Mouse (Mus musculus): ENCODE measurements at regions not wholly inside any gene's neighbourhood (a gene's known extent, or its start where the extent isn't known, plus 50 kb on each side); places are given as distances from the start of the nearest gene placed in this dataset.

GRCm38 (mm10) chr9:115658477-115658876 lies 250.8 kb upstream of the Gadl1 start:
- H3K9me3 ChIP-seq (ENCODE audit: control insufficient read depth, low read length), result no peaks in the 10 kb centered on the region
- 88% methylated on average over 5 of the region's 5 CpGs for WGBS
- DNase-seq (no peak), ATAC-seq (ENCODE audit: low FRiP score, low TSS enrichment) (no peak)
- no peak overlapping the region for H3K4me2 ChIP-seq (ENCODE audit: low read length)
- no peak overlapping the region for H3K27ac ChIP-seq (replicated peaks; ENCODE audit: low read depth, low read length)
- no peak overlapping the region for H3K4me3 ChIP-seq (replicated peaks; ENCODE audit: low read depth, low read length)
- H3K9ac ChIP-seq (replicated peaks; ENCODE audit: low read length), result no peak overlapping the region
- no peaks in the 10 kb centered on the region for H3K27me3 ChIP-seq (ENCODE audit: control insufficient read depth, insufficient read depth, low read length)
- no peaks in the 10 kb centered on the region for H3K4me1 ChIP-seq (ENCODE audit: control insufficient read depth, insufficient read depth, low read length)
- H3K36me3 ChIP-seq (ENCODE audit: control insufficient read depth, insufficient read depth, low read length), result no peaks in the 10 kb centered on the region

GRCm38 (mm10) chr9:115660371-115660770 lies 248.9 kb upstream of the Gadl1 start:
- Histone ChIP-seq H3K27ac (replicated peaks; ENCODE audit: low read depth, low read length) (no peak overlapping the region), H3K4me1 (ENCODE audit: control insufficient read depth, insufficient read depth, low read length) (no peaks in the 10 kb centered on the region), H3K9ac (replicated peaks; ENCODE audit: low read length) (no peak overlapping the region), H3K27me3 (ENCODE audit: control insufficient read depth, insufficient read depth, low read length) (no peaks in the 10 kb centered on the region), H3K4me3 (replicated peaks; ENCODE audit: low read depth, low read length) (no peak overlapping the region), H3K9me3 (ENCODE audit: control insufficient read depth, low read length) (no peaks in the 10 kb centered on the region), H3K36me3 (ENCODE audit: control insufficient read depth, insufficient read depth, low read length) (no peaks in the 10 kb centered on the region), H3K4me2 (ENCODE audit: low read length) (no peak overlapping the region)
- WGBS, result 90% methylated on average over 1 of the region's 1 CpGs
- ATAC-seq (ENCODE audit: low FRiP score, low TSS enrichment) (no peak), DNase-seq (no peak)

- DNase-seq, result peak; percentile 32
- Histone ChIP-seq H3K36me3 (ENCODE audit: control insufficient read depth, insufficient read depth, low read length) (no peaks in the 10 kb centered on the region), H3K27me3 (ENCODE audit: control insufficient read depth, insufficient read depth, low read length) (no peaks in the 10 kb centered on the region), H3K27ac (replicated peaks; ENCODE audit: low read depth, low read length) (no peak overlapping the region), H3K9me3 (ENCODE audit: control insufficient read depth, low read length) (no peaks in the 10 kb centered on the region), H3K4me1 (ENCODE audit: control insufficient read depth, insufficient read depth, low read length) (no peaks in the 10 kb centered on the region), H3K9ac (replicated peaks; ENCODE audit: low read length) (no peak overlapping the region), H3K4me2 (ENCODE audit: low read length) (no peak overlapping the region), H3K4me3 (replicated peaks; ENCODE audit: low read depth, low read length) (no peak overlapping the region)
- ATAC-seq (ENCODE audit: low FRiP score, low TSS enrichment), result no peak
- WGBS, result 37% methylated on average over 5 of the region's 5 CpGs
Measured at GRCm38 (mm10) chr9:115661834-115662425, 247.3 kb upstream of the Gadl1 start.

GRCm38 (mm10) chr9:115665337-115666004 lies 243.8 kb upstream of the Gadl1 start:
- 44% methylated on average over 5 of the region's 5 CpGs for WGBS
- DNase-seq, result no peak
- Histone ChIP-seq H3K4me2 (ENCODE audit: low read length) (no peak overlapping the region), H3K27ac (replicated peaks; ENCODE audit: low read depth, low read length) (no peak overlapping the region), H3K9me3 (ENCODE audit: control insufficient read depth, low read length) (no peaks in the 10 kb centered on the region), H3K36me3 (ENCODE audit: control insufficient read depth, insufficient read depth, low read length) (no peaks in the 10 kb centered on the region), H3K4me1 (ENCODE audit: control insufficient read depth, insufficient read depth, low read length) (no peaks in the 10 kb centered on the region), H3K9ac (replicated peaks; ENCODE audit: low read length) (no peak overlapping the region), H3K27me3 (ENCODE audit: control insufficient read depth, insufficient read depth, low read length) (no peaks in the 10 kb centered on the region), H3K4me3 (replicated peaks; ENCODE audit: low read depth, low read length) (no peak overlapping the region)
- ATAC-seq (ENCODE audit: low FRiP score, low TSS enrichment), result no peak

GRCm38 (mm10) chr9:115666530-115666929 lies 242.7 kb upstream of the Gadl1 start:
- ATAC-seq (ENCODE audit: low FRiP score, low TSS enrichment) (no peak), DNase-seq (no peak)
- H3K27me3 ChIP-seq (ENCODE audit: control insufficient read depth, insufficient read depth, low read length), result no peaks in the 10 kb centered on the region
- H3K9ac ChIP-seq (replicated peaks; ENCODE audit: low read length), result no peak overlapping the region
- H3K4me3 ChIP-seq (replicated peaks; ENCODE audit: low read depth, low read length), result no peak overlapping the region
- H3K9me3 ChIP-seq (ENCODE audit: control insufficient read depth, low read length), result no peaks in the 10 kb centered on the region
- no peaks in the 10 kb centered on the region for H3K4me1 ChIP-seq (ENCODE audit: control insufficient read depth, insufficient read depth, low read length)
- 60% methylated on average over 3 of the region's 3 CpGs for WGBS
- H3K27ac ChIP-seq (replicated peaks; ENCODE audit: low read depth, low read length), result no peak overlapping the region
- no peak overlapping the region for H3K4me2 ChIP-seq (ENCODE audit: low read length)
- H3K36me3 ChIP-seq (ENCODE audit: control insufficient read depth, insufficient read depth, low read length), result no peaks in the 10 kb centered on the region

- Histone ChIP-seq H3K9ac (replicated peaks; ENCODE audit: low read length) (no peak overlapping the region), H3K4me3 (replicated peaks; ENCODE audit: low read depth, low read length) (no peak overlapping the region), H3K9me3 (ENCODE audit: control insufficient read depth, low read length) (no peaks in the 10 kb centered on the region), H3K27me3 (ENCODE audit: control insufficient read depth, insufficient read depth, low read length) (no peaks in the 10 kb centered on the region), H3K36me3 (ENCODE audit: control insufficient read depth, insufficient read depth, low read length) (no peaks in the 10 kb centered on the region), H3K27ac (replicated peaks; ENCODE audit: low read depth, low read length) (no peak overlapping the region), H3K4me1 (ENCODE audit: control insufficient read depth, insufficient read depth, low read length) (peaks cover 9% of the 10 kb centered on the region; the same call in 1 of the 2 replicates), H3K4me2 (ENCODE audit: low read length) (no peak overlapping the region)
- ATAC-seq (ENCODE audit: low FRiP score, low TSS enrichment) (no peak), DNase-seq (peak; percentile 23)
- 29% methylated on average over 9 of the region's 9 CpGs for WGBS
Measured at GRCm38 (mm10) chr9:115680703-115681576, 228.3 kb upstream of the Gadl1 start.

- ATAC-seq (ENCODE audit: low FRiP score, low TSS enrichment) (no peak), DNase-seq (peak; percentile 34)
- Histone ChIP-seq H3K9me3 (ENCODE audit: control insufficient read depth, low read length) (no peaks in the 10 kb centered on the region), H3K27ac (replicated peaks; ENCODE audit: low read depth, low read length) (no peak overlapping the region), H3K9ac (replicated peaks; ENCODE audit: low read length) (no peak overlapping the region), H3K4me1 (ENCODE audit: control insufficient read depth, insufficient read depth, low read length) (peaks cover 9% of the 10 kb centered on the region; the same call in 1 of the 2 replicates), H3K4me2 (ENCODE audit: low read length) (no peak overlapping the region), H3K27me3 (ENCODE audit: control insufficient read depth, insufficient read depth, low read length) (no peaks in the 10 kb centered on the region), H3K36me3 (ENCODE audit: control insufficient read depth, insufficient read depth, low read length) (no peaks in the 10 kb centered on the region), H3K4me3 (replicated peaks; ENCODE audit: low read depth, low read length) (no peak overlapping the region)
- WGBS, result 38% methylated on average over 9 of the region's 9 CpGs
Measured at GRCm38 (mm10) chr9:115681841-115682240, 227.4 kb upstream of the Gadl1 start.

- H3K9ac ChIP-seq (replicated peaks; ENCODE audit: low read length), result no peak overlapping the region
- no peaks in the 10 kb centered on the region for H3K27me3 ChIP-seq (ENCODE audit: control insufficient read depth, insufficient read depth, low read length)
- H3K36me3 ChIP-seq (ENCODE audit: control insufficient read depth, insufficient read depth, low read length), result no peaks in the 10 kb centered on the region
- peaks cover 9% of the 10 kb centered on the region; the same call in 1 of the 2 replicates for H3K4me1 ChIP-seq (ENCODE audit: control insufficient read depth, insufficient read depth, low read length)
- DNase-seq (no peak), ATAC-seq (ENCODE audit: low FRiP score, low TSS enrichment) (no peak)
- H3K27ac ChIP-seq (replicated peaks; ENCODE audit: low read depth, low read length), result no peak overlapping the region
- H3K4me2 ChIP-seq (ENCODE audit: low read length), result no peak overlapping the region
- no peak overlapping the region for H3K4me3 ChIP-seq (replicated peaks; ENCODE audit: low read depth, low read length)
- no peaks in the 10 kb centered on the region for H3K9me3 ChIP-seq (ENCODE audit: control insufficient read depth, low read length)
Measured at GRCm38 (mm10) chr9:115683951-115684350, 225.3 kb upstream of the Gadl1 start.

Measured in midbrain, embryonic 14.5 days (tissue).